Mouse (Mus musculus) limb, embryonic 10.5 days (tissue): Measurements from ENCODE around the gene Rnf114. TPM values are rescaled to one million over a fixed set of nuclear protein-coding genes. Genes with fewer than 3 reads are reported as not detected.

ENCODE experiments used
- DNase-seq: peaks from one replicate; pipeline ENCODE4 v3.0.0-alpha.2; 2017; ENCODE audit warnings: low spot score
- H3K27ac ChIP-seq: fragments of 300-500 bp; sonication (generic); 2 replicates; pipeline ENCODE4 v1.5.1; 2016; ENCODE audit warnings: mild to moderate bottlenecking
- H3K27me3 ChIP-seq: fragments of 300-500 bp; sonication (generic); 2 replicates; pipeline ENCODE4 v1.6.1; 2016; ENCODE audit warnings: low read depth, mild to moderate bottlenecking; ENCODE audit not compliant: poor library complexity, severe bottlenecking
- H3K36me3 ChIP-seq: fragments of 300-500 bp; sonication (generic); 2 replicates; pipeline ENCODE4 v1.6.1; 2016; ENCODE audit warnings: mild to moderate bottlenecking, moderate library complexity
- H3K4me1 ChIP-seq: fragments of 300-500 bp; sonication (generic); 2 replicates; pipeline ENCODE4 v1.6.1; 2016
- H3K4me3 ChIP-seq: fragments of 300-500 bp; sonication (generic); 2 replicates; pipeline ENCODE4 v1.5.1; 2016; ENCODE audit warnings: mild to moderate bottlenecking, moderate library complexity
- H3K9me3 ChIP-seq: fragments of 300-500 bp; sonication (generic); replicated peaks from 2 replicates; pipeline ENCODE4 v1.6.1; 2016; ENCODE audit warnings: mild to moderate bottlenecking
- WGBS: fragments of 180-500 bp; shearing (Covaris S2); methylation state at CpG from one replicate; pipeline ENCODE4 v1.1.7; 2016; 5-methylcytosine and 5-hydroxymethylcytosine counted together
- polyA plus RNA-seq: library from polyadenylated mRNA; unstranded; fragments of >200 nt; fragmentation: Nextera tagmentation; extraction: Ambion mirVana; gene quantifications from 2 replicates; pipeline ENCODE4 v1.2.1, GENCODE M21; 2016

Rnf114 gene
- polyA plus RNA-seq, 1 experiment from 2014 or later = 131 TPM

GRCm38 (mm10) chr2:167515688-167516087 lies 23.2 kb downstream of the Rnf114 start:
- Histone ChIP-seq H3K4me1 (no peaks in the 10 kb centered on the region), H3K9me3 (no peaks in the 10 kb centered on the region), H3K4me3 (no peak overlapping the region), H3K27ac (no peak overlapping the region), H3K27me3 (no peaks in the 10 kb centered on the region), H3K36me3 (peaks cover 96% of the 10 kb centered on the region)
- DNase-seq = no peak
- WGBS = 90% methylated on average over 5 of the region's 5 CpGs

- Histone ChIP-seq H3K9me3 (no peaks in the 10 kb centered on the region), H3K36me3 (peaks cover 55% of the 10 kb centered on the region), H3K27me3 (no peaks in the 10 kb centered on the region), H3K4me1 (no peaks in the 10 kb centered on the region), H3K27ac (no peak overlapping the region), H3K4me3 (no peak overlapping the region)
- no peak for DNase-seq
- 77% methylated on average over 5 of the region's 5 CpGs for WGBS
Observed at GRCm38 (mm10) chr2:167519606-167520252, 27.3 kb downstream of the Rnf114 start.

- H3K27ac ChIP-seq = no peak overlapping the region
- 19% methylated on average over 5 of the region's 5 CpGs for WGBS
- H3K4me3 ChIP-seq = no peak overlapping the region
- H3K9me3 ChIP-seq = no peaks in the 10 kb centered on the region
- H3K4me1 ChIP-seq = peaks cover 7% of the 10 kb centered on the region
- DNase-seq = no peak
- peaks cover 6% of the 10 kb centered on the region; the same call in 1 of the 2 replicates for H3K27me3 ChIP-seq
- no peaks in the 10 kb centered on the region for H3K36me3 ChIP-seq
Observed at GRCm38 (mm10) chr2:167528278-167528677, 35.8 kb downstream of the Rnf114 start.

GRCm38 (mm10) chr2:167529935-167530513 lies 37.6 kb downstream of the Rnf114 start:
- peaks cover 7% of the 10 kb centered on the region for H3K4me1 ChIP-seq
- H3K27ac ChIP-seq = no peak overlapping the region
- no peak for DNase-seq
- no peaks in the 10 kb centered on the region for H3K9me3 ChIP-seq
- no peaks in the 10 kb centered on the region for H3K36me3 ChIP-seq
- H3K27me3 ChIP-seq = peaks cover 11% of the 10 kb centered on the region; the same call in 1 of the 2 replicates
- no peak overlapping the region for H3K4me3 ChIP-seq
- 46% methylated on average over 5 of the region's 5 CpGs for WGBS

- peaks cover 16% of the 10 kb centered on the region for H3K27me3 ChIP-seq
- H3K9me3 ChIP-seq = no peaks in the 10 kb centered on the region
- H3K4me1 ChIP-seq = peaks cover 7% of the 10 kb centered on the region
- no peak for DNase-seq
- no peak overlapping the region for H3K27ac ChIP-seq
- H3K36me3 ChIP-seq = no peaks in the 10 kb centered on the region
- 78% methylated on average over 4 of the region's 4 CpGs for WGBS
- no peak overlapping the region for H3K4me3 ChIP-seq
Observed at GRCm38 (mm10) chr2:167530536-167530935, 38.1 kb downstream of the Rnf114 start.

- Histone ChIP-seq H3K4me1 (peaks cover 16% of the 10 kb centered on the region), H3K27me3 (peaks cover 32% of the 10 kb centered on the region), H3K36me3 (no peaks in the 10 kb centered on the region), H3K27ac (no peak overlapping the region), H3K4me3 (no peak overlapping the region), H3K9me3 (no peaks in the 10 kb centered on the region)
- 21% methylated on average over 13 of the region's 13 CpGs for WGBS
- peak; percentile 85 for DNase-seq
Observed at GRCm38 (mm10) chr2:167532131-167532530, 39.7 kb downstream of the Rnf114 start.

- peaks cover 39% of the 10 kb centered on the region for H3K27me3 ChIP-seq
Observed at GRCm38 (mm10) chr2:167533880-167534279, 41.4 kb downstream of the Rnf114 start.

GRCm38 (mm10) chr2:167536320-167536945 lies 44.0 kb downstream of the Rnf114 start:
- 29% methylated on average over 10 of the region's 10 CpGs for WGBS
- H3K27ac ChIP-seq = no peak overlapping the region
- H3K4me1 ChIP-seq = peaks cover 52% of the 10 kb centered on the region
- no peak for DNase-seq
- H3K27me3 ChIP-seq = peaks cover 39% of the 10 kb centered on the region
- H3K36me3 ChIP-seq = peaks cover 31% of the 10 kb centered on the region
- H3K4me3 ChIP-seq = no peak overlapping the region
- no peaks in the 10 kb centered on the region for H3K9me3 ChIP-seq

More at GRCm38 (mm10) chr2:167533880-167534279, 41.4 kb downstream of the Rnf114 start:
- DNase-seq = no peak
- Histone ChIP-seq H3K36me3 (peaks cover 6% of the 10 kb centered on the region), H3K4me1 (peaks cover 28% of the 10 kb centered on the region), H3K4me3 (no peak overlapping the region), H3K9me3 (no peaks in the 10 kb centered on the region), H3K27ac (no peak overlapping the region)

GRCm38 (mm10) chr2:167537476-167538297 lies 45.2 kb downstream of the Rnf114 start, which contains the start of gene Snai1:
TSS of gene Snai1 (plus strand) at chr2:167538195.
- under 1% methylated on average over 58 of the region's 58 CpGs for WGBS
- Histone ChIP-seq H3K4me1 (peaks cover 61% of the 10 kb centered on the region), H3K27me3 (peaks cover 38% of the 10 kb centered on the region), H3K36me3 (peaks cover 44% of the 10 kb centered on the region), H3K4me3 (peak within 1 kb of the TSS; percentile 83), H3K27ac (peak within 1 kb of the TSS; percentile 90), H3K9me3 (no peaks in the 10 kb centered on the region)
- peak; percentile 99 for DNase-seq

- peaks cover 33% of the 10 kb centered on the region for H3K27me3 ChIP-seq
Observed at GRCm38 (mm10) chr2:167538671-167539306, 46.3 kb downstream of the Rnf114 start.

GRCm38 (mm10) chr2:167539536-167540476 lies 47.4 kb downstream of the Rnf114 start:
- DNase-seq = no peak
- Histone ChIP-seq H3K27ac (peak overlapping the region; percentile 90), H3K4me1 (peaks cover 82% of the 10 kb centered on the region), H3K27me3 (peaks cover 30% of the 10 kb centered on the region), H3K9me3 (no peaks in the 10 kb centered on the region), H3K4me3 (peak overlapping the region; percentile 83), H3K36me3 (peaks cover 57% of the 10 kb centered on the region)
- 10% methylated on average over 14 of the region's 14 CpGs for WGBS

More at GRCm38 (mm10) chr2:167538671-167539306, 46.3 kb downstream of the Rnf114 start:
- WGBS = 8% methylated on average over 34 of the region's 34 CpGs
- peaks cover 72% of the 10 kb centered on the region for H3K4me1 ChIP-seq
- peaks cover 55% of the 10 kb centered on the region for H3K36me3 ChIP-seq
- peak; percentile 60 for DNase-seq
- peak overlapping the region; percentile 83 for H3K4me3 ChIP-seq
- no peaks in the 10 kb centered on the region for H3K9me3 ChIP-seq
- H3K27ac ChIP-seq = peak overlapping the region; percentile 90
